Mouse (Mus musculus) cortical plate, adult 2 months (tissue): ENCODE measurements around the gene Celf2.

Source experiments
- CTCF ChIP-seq: fragments of 200-500 bp; IDR thresholded peaks from 2 replicates; pipeline ENCODE4 v1.5.1; 2011; ENCODE audit warnings: mild to moderate bottlenecking, control low read depth, low read length; ENCODE audit not compliant: insufficient read depth; ENCODE audit errors: extremely low read depth
- POLR2A ChIP-seq: fragments of 200-500 bp; IDR thresholded peaks from 2 replicates; pipeline ENCODE4 v1.6.1; 2011; ENCODE audit warnings: mild to moderate bottlenecking, low read length, control low read depth; ENCODE audit not compliant: insufficient read depth; ENCODE audit errors: extremely low read depth

- TF ChIP-seq POLR2A (no peak), CTCF (no peak)
These were observed 287.5 kb downstream of the Celf2 start for GRCm38 (mm10) chr2:7221856-7222255.
